Mouse (Mus musculus): ENCODE results near the gene Il10rb.

Il10rb gene

DNA sequence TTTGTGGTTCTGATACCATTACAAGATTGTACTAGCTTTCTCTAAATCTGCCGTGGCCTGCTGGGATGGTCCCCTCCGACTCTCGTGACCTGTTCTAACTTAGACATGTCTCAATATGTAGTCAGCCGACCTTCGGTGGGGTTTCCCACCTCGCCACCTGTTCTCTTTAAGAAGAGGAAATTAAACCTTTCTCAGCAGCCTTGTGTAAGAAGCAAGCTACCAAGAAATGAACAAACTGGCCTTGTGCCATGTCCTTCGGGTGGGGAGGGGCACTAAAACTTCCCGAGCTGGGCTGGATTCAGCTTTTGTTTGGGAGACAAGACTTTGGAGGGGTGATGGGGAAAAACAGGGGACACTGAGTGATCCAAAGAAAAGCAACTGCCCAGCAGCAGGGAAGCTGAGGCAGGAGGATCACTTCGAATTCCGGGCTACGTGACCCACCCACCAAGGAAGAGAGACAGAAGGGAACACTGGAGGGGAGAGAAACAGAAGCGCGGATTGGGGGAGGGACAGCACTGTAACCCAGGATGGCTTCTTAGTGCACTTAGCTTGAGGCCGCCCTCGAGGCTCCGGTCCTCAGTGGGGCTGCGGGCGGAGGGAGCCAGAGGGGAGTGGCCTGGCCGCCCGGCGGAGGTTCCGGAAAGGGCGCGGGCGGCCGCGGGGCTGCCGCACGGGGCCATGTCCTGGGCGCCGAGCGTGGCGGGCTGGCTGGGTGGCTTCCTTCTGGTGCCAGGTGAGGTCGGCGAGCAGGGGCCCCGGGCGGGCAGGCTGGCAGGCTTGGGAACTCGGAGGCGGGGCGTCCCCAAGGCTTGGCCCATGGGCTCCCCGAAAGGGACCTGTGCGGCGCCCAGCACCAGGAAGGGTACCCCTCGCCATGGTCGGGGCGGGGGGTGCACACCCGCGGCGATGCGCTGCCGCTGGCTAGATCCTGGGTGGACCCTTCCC is at the start of gene Il10rb:
Gene Il10rb, plus strand, starts transcription at position 525 of the 945 bp plus-strand sequence.
- DNase-seq (ENCODE audit: low read depth, low spot score) = peak; percentile 90

DNA sequence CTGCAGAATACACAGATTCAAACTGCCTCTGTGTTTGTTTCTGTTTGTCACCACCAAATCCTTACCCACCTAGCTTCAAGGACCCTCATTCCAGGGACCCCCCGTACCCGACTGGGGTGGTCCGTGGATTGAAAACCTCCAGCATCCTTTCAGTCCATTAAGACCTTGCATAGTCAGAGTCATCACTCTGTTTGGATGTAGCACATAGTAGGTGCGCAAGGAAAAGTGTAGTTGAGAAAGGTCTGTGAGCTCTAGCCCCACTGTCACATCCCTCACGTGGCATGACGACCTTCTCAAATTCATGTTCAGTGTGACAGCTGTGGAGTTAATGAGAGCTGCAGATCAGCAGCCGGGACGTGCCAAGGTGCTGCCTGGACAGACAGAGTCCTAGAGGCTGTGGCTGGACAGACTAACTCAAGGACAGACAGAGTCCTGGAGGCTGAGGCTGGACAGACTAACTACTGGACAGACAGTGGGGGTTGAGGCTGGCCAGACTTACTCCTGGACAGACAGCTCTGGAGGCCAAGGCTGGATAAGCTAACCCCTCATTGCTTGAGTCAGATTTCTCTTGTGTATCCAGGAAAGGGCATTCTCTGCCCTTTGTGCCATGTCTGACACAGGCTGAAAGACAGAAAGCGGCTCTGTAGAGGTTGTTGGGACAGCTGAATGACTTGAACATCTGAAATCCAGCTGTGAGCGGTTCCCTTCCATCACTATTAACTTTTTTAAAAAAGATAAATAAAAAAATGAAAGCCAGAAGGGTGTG is 49.0 kb upstream of the Il10rb start:
- DNase-seq (ENCODE audit: low read depth, low spot score) = no peak

DNA sequence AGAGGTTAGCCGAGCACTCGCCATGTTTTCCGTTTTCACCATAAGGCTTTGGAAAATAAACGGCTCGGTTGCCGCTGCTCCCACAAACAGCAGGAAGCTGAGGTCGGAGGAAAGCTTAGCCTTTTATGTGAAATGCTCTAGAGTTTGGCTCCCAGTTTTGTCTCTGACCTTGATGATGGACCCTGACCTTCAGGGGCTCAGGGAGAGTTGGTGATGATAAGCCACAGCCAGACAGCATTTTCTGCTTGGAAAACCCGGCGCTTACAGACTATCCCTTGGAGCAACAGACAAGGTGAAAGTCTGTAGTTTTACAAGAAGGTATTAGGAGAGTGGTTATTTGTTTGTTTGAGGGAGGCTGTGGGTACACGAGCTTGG is 48.5 kb upstream of the Il10rb start:
- no peak for DNase-seq (ENCODE audit: low read depth, low spot score)

DNA sequence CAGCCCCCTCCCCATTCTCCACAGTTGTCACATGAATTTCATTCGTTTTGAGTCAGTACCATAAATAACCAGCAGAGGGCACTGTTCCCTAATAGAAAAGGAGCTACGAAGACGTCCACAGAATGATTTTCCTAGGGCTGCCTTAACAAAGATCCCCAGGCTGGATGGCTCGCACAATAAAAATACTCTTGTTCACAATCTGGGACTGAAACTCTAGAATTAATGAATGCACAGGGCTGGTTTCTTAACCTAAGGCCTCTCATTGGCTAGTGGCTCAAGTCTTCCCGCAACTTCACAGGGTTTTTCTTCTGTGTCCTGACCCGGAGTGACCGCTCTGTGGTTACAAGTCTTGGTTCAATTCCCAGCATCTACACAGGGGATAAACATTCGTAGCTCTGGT is 47.4 kb upstream of the Il10rb start:
- no peak for DNase-seq (ENCODE audit: low read depth, low spot score)

DNA sequence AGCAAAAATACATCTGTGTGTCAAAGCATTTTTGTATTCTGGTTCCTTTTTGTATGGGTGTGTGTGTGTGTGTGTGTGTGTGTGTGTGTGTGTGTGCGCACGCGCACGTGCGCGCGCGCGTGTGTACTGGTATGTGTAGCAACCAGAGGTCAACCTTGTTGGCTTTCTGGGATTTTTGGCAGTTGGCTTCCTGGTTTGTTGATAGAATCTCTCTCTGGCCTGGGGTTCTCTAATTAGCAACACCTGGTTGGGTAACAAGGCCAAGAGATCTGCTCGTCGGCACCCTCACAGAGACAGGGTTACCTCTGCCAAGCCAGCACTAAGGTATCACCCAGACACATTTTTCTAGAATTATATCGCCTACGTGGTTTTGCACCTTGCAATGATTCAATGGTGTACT is 46.4 kb upstream of the Il10rb start:
- DNase-seq (ENCODE audit: low read depth, low spot score) = no peak

DNA sequence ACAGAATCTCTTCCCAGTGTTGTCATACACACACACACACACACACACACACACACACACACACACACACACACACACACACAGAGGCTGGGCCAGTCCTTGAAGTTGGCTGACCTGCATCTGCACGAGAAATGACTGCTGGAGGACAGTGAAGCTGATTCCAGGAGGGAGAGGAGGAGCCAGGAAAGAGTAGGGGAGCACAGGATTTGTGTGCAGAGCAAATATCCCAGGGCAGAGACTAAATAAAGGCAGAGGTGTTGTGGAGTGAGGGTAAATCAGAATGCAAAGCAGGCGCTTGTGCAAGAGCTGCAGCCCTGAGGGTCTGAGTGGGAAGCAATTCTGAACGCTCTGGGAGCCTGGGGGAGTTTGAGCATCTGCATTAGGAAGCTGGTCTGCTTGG is 45.8 kb upstream of the Il10rb start:
- DNase-seq (ENCODE audit: low read depth, low spot score) = no peak

DNA sequence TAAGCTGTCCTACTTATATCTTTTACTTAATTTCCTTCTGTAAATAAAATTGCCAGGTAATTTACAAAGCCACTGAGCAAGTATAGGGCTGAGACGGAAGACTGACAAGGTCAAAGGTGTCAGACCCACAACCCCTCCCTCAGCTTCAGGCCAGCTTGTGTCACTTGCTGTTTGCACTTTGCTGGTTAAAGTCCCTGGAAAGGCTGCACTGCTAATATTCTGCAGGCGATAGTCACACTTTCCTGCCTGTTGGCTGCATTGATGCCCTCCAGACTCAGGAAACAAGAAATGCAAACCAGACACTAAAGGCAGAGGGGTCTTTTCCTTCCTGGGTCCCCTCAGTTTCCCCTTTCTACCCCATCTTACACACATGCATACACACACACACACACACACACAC is 44.0 kb upstream of the Il10rb start:
- DNase-seq (ENCODE audit: low read depth, low spot score) = no peak

DNA sequence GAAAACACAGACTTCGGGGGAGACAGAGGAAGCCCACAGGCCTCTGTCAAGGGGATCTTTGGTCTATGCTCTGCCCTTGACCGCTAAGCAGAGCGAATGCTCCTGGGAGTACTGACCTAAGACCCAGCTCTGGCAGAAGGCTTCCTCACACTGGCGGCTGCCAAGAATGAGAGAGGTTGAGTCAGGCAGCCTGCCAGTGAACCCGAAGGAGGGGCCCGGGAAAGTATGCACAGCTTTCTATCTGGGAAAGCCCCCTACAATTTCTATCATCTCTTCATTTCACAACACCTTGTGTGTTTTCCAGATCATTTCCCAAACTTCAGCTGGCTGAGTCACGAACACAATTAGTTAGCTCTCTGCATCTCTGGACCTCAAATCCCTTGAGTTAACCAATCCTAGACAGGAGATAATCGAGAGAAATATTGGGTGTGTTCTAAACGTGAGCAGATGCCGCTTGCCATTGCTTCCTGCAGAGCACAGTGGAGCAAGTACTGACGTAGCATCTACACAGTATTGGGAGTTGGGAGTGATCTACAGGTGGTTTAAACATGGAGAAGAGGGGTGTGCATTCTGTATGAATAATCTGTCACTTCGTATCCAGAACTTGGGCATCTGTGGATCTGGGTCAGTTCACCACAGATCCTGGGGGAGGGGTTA is 43.2 kb upstream of the Il10rb start:
- no peak for DNase-seq (ENCODE audit: low read depth, low spot score)

DNA sequence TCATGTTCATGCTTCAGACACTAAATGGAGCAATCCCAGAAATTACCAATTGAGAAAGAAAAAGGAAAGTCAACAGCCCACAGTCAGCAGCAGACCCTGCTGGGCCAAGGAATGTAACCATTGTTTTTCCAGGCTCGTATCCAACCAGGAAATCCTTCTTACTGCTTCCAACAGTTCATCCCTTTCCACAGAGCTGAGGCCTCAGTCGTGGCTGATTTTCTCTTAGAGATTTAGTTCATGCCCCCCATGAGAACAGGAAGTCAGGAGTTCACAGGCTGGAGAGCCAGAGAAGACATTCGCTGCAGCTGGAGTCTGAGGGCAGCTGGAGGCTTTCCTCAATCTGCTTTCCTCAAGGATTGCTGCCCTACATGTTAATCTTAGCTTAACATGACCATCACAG is 42.5 kb upstream of the Il10rb start:
- no peak for DNase-seq (ENCODE audit: low read depth, low spot score)

DNA sequence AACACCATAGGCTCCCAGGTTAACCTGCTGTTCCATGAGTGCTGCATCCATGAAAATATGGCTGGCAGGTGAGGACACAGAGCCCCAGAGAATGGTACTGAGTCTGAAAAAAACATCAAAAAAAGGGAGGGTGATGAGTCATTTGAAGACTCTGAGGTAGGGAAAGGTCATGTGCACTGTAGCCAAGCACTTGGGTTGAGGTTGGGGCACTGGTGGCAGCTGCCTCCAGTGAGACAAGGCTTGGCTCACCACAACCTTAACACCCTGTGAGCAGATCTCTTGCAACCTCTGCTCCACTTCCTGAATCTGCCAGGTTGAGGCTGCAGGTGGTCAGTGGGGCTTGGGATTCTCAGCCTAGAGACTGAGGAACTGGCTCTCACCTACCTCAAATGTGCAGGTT is 39.4 kb upstream of the Il10rb start:
- DNase-seq (ENCODE audit: low read depth, low spot score) = peak; percentile 84

DNA sequence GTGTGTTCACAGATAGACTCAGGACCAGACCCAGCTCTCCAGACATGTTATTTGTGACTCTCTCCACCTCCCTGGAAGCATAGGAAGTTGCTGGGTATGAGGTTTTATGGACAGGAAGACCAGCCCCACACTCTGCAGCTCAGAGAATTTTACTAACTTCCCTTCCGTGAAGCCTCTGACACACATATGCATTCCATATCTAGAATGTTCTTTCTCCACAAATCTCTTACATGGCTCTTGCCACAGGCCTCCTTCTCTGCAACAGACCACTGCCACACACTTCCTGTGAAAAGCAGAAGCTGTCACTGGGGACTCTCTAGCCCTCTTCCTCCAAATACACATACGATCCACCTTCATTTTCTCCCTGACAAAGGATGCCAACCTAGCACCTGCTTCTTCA is 38.9 kb upstream of the Il10rb start:
- DNase-seq (ENCODE audit: low read depth, low spot score) = peak; percentile 49

DNA sequence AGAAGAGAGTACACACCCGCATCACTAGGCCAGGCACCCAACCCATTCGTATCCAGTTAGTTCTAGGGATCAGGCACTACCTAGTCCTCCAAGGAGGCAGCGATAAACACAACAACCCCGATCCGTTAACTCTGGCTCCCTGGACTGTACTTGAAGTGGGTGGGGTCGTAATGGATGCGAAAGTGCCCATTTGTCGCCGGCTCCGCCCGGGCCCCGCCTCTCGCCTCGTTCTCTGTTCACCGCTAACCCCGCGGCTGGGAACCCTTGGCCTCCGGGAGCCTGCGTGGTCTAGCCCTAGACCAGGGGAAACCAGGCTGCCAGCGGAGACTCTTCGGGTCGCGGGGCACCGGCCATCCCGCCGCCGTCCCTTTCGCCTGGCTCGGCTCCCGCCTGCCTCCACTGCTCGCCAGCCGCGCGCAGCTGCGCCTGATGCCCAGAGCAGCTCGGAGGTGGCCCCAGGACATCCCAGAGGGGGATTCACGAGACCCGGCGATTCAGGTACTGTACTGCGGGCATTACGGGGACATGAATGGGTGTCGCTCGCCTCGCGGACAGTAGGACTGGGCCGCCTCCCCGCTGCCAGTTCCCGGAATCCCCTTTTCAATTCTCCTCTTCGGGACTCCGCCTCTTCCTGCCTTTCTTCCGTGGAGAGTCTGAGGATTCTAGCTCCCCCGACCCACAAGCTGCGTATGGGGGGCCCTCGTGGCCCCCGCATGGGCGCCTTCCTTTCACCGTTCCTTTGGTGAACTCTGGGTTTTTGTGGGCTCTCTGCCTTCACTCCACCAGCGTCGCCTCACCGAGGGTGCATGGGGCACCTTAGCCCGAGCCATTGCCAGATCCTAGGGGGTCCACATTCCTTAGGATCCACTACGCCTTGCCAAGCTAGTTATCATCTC is 33.1 kb upstream of the Il10rb start, which contains the start of gene Ifnar2:
Gene Ifnar2, plus strand, starts transcription at position 207 of the 896 bp plus-strand sequence.
- DNase-seq (ENCODE audit: low read depth, low spot score) = peak; percentile 86

DNA sequence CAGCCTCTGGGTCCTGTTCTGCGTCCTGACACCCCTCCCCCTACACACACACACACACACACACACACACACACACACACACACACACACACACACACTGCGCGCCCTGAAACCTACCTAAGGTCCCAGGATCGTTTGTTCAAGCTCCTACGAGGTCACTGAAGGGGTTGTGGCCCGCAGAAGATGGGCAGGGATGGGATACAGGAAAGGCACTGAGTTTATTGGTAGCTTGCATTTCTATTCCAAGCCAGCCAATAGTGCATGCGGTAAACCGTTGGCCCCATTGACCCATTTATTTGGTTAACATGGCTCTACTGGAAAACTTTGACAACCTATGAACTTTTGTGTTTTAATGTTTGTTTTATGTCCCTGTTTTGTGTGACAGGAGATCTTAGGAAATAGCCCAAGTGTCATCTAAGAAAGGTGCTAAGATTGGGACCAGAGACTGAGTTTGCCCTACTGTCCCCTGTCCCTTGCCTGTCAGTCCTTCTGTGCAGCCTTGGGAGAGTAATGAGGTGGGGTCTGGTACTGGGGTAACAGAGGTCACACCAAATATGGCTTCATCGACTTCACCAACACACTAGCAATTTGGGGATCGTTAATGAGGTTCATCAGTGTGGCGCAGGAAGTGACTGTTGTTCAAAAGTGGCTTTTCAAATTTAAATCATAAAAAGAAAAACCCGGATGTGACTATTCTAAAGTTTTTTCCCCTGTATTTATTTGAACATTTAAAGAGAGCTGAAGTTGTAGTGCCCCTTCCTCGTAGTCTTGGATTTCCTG is 32.3 kb upstream of the Il10rb start:
- no peak for DNase-seq (ENCODE audit: low read depth, low spot score)

DNA sequence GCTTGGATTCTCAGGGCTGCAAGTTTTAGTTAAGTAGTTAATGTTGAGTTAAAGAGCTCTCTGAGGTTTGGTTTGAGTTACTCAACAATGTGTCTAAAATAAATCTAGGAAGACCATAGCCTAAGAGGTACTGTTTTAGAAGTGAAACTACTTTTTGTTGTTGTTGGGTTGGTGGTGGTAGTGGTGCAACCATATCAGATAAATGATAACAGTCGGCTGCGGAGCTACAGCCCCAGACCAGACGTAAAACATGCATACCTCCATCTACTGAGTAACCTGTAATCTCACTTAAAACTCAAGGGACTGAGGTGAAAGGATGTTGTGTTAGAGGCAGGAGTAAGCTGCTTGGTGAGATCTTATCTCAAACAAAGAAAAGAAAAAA is 31.7 kb upstream of the Il10rb start:
- no peak for DNase-seq (ENCODE audit: low read depth, low spot score)

DNA sequence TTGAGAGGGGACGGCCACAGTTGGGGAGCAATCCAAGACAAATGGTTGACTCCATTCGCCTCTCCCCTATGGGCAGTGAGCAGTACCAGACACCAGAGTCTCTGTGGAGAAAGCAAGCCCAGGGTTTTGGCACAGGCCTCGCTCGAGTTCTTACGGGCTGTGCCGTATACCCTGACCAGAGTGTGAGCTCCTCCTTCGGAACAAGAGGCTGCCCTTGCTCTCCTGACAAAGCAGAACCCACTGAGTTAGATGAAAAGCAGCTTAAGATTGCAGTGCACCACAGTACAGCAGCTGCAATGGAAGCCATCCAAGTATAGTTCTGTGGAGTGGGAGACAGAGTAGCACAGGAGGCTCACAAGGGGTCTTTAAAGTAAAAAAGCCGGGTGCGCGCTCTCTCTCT is 29.3 kb upstream of the Il10rb start:
- no peak for DNase-seq (ENCODE audit: low read depth, low spot score)

DNA sequence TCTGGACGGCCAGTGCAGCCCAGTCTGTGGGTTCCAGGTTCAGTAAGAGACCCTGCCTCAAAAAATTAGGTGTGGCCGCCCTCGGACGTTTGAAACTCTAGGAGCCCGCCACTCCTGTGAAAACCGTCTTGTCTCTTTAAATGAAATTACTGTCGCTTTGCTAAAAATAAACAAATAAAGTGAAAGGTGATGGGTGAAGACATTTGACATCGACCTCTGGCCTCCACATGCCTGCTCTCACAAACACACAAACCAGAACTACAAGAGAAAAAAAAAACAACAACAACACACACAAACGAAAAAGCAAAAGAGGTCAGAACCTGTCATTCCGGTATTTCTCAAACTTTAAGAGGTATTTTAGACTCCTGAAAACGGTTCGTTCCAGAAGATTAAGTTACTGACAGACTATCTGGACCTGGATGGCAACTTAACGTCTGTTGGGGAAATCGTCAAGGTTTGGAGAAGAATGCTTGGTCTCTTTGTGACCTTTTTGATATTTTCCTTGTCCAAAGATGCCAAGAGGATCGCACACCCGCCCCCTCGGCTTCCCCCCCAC is 27.5 kb upstream of the Il10rb start:
- DNase-seq (ENCODE audit: low read depth, low spot score) = no peak

DNA sequence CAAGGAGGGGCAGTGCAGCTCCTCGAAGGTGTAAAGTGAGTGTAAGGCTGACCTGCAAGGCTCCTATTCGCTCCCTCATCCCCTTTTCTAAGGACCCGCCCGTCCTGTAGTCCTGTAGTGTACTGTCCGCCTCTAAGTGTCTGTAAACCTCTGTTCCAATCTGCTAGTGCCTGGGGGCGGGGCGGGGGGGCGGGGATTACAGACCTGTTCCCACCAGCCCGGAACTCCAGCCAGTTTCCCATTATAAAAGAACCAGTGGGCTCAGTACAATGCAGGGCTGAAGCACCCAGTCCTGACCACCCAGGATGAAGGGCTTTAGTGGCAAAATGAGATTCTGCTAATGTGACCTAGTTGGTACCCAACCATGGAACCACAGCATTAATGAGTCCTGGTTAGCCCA is 27.0 kb upstream of the Il10rb start:
- DNase-seq (ENCODE audit: low read depth, low spot score) = no peak

DNA sequence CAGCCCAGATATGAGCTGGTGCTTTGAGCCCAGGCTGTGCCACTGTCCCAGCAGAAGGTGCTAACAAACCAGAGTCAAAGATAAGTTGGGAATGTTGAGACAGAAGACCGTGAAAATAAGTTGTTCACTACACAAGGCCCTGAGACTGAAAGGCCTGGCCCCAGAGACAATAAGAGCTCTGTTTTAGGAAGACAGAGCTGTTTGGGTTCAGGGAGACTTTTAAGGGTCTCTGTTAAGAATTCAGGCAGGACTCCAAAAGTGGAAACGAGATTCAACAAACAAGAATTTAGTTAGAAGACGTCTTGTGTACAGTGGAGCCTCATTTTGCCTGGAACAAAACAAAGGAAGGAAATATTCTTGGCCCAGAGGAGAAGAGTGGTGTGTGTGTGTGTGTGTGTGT is 26.6 kb upstream of the Il10rb start:
- DNase-seq (ENCODE audit: low read depth, low spot score) = no peak

DNA sequence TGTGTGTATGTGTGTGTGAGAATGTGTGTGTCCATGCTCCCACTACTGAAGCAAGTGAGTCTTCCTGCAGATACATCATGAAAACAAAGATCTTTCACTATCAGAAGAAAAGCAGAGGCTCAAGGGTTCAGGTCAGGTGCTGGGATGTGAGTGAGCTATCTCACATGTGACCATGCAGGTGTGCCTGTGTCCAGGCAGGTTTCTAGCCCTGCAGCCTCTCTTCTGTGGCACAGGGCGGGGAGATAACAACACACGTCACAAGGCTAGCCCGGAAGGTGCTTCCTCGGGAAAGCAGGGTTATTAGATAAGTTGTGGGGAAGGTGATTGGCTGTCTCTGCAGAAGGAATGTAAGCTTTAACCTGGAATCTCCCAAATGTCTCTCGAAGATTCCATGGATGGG is 25.8 kb upstream of the Il10rb start:
- no peak for DNase-seq (ENCODE audit: low read depth, low spot score)

DNA sequence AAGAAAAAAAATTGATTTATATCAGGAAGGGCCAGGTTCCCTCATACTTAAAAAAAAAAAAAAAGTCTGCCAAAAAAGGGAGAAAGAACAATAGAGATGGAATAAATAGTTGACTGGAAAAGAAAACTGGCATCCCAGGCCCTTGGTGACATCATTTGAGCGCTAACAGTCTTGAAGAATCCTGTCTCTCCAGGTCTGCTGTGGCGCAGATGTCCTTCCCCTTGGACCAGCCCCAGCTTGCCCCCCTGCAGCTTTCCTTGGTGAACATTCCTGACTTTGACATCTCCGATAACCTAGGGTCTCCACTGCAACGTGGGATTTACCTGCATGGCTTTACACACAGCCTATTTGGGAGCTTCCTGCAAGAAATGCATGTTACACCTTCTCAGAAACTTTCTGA is 24.4 kb upstream of the Il10rb start:
- no peak for DNase-seq (ENCODE audit: low read depth, low spot score)
